Mouse (Mus musculus): ENCODE measurements around the gene Supt4a.

Gene Supt4a

DNA sequence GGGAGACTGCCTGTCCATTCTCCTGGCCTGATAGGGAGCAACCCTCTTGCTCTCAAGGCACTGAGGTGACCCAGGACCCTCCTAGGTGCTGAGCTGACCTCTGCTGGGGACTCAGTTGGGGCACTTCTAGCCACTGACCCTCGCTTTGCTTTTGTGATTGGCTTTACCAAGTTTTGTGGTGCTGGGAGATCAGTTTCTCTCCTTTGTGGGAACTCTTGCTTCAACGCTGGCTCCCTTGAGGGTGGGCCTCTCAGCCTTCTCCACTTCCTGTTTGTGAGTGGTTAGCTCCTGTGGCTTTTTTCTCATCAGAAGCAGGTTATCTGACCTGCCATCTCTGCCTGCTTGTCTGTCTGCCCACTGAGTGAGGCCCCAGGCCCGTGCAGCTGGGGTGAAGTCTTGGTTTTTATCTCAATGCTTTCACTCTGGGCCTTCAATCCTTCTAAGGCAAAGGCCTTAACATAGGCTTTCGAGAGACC lies 14.2 kb downstream of the Supt4a start:
- DNase-seq (ENCODE audit: low spot score) = peak; percentile 91

DNA sequence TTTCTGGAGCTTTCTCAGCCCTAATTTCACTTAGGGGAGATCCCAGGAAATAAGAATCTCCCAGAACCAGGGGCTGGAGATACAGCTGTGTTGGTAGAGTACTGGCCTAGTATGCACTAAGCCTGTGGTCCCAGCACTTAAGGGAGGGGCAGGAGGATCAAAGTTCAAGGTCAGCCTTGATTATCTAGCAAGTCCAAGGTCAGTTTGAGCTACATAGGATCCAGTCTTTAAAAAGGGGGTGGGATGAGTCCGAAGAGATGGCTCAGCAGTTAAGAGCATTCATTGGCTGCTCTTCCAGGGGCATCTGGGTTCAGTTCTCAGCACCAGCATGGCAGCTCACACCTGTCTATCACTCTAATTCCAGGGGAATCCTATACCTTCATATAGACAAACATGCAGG lies 15.0 kb downstream of the Supt4a start:
- no peak for DNase-seq (ENCODE audit: low spot score)

DNA sequence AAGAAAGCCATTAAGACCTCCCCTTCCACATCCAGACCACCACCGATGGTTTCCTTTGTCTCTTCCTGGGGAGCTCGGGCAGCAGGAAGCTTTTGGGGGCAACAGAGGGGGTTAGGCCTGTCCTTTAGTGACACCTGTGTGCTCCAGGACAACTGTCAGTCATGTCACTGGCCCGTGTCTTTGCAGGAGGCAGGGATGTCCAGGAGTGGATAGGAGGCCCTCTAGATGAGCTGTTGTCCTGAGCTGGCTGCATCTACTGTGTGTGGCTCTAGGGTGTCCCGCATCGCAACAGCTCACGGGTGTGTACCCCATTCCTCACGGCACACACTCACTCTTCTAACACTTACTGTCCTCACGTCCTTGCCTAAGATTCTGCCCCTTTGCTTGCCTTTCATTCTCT lies 15.9 kb downstream of the Supt4a start:
- no peak for DNase-seq (ENCODE audit: low spot score)

DNA sequence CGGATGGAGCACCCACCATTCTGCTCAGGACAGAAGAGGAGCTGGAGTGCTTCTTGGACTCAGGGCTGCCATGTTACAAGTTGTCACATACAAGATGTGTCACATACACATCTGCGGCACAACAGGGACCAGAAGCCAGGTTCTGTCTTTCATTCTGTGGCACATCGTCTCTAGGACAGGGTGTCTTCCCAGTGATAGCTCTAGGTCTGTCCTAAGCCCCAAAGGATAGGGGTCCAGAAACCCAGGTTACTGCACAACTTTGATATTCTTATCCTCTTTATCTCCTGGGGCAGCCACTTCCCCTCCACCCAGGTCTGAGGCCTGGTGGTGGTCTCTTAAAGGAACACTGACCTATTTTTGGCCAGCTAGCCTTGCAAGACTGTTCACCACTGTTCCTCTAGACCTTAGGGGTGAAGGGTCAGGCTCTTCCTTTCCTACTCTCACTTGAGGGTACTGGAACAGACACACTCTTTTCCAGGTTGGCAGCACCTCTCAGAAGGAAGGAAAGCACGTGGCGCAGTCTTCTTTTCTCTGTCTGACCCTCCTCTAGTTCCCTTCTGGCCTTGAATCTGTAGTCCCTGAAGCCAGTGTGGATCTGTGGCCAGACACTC lies 16.6 kb downstream of the Supt4a start:
- DNase-seq (ENCODE audit: low spot score) = no peak

DNA sequence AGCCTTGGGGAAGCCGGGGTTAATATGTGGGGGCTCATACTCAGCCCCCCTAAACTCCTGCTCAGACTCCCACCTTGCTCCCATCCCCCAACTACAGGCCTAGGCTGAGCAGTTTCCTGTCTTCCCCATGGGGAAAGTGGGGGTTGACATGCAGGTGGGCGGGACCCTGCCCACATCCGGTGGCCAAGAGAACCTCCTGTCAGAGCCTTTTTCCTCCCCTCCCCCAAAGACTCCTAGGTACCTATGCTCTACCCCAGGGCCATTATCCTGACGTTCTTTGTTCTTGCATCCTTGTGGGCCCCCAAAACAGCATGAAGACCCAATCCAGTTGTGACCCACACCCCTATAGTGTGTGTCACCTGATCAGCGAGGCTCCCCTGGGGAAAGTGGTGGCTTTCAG lies 17.3 kb downstream of the Supt4a start:
- DNase-seq (ENCODE audit: low spot score) = peak; percentile 90

DNA sequence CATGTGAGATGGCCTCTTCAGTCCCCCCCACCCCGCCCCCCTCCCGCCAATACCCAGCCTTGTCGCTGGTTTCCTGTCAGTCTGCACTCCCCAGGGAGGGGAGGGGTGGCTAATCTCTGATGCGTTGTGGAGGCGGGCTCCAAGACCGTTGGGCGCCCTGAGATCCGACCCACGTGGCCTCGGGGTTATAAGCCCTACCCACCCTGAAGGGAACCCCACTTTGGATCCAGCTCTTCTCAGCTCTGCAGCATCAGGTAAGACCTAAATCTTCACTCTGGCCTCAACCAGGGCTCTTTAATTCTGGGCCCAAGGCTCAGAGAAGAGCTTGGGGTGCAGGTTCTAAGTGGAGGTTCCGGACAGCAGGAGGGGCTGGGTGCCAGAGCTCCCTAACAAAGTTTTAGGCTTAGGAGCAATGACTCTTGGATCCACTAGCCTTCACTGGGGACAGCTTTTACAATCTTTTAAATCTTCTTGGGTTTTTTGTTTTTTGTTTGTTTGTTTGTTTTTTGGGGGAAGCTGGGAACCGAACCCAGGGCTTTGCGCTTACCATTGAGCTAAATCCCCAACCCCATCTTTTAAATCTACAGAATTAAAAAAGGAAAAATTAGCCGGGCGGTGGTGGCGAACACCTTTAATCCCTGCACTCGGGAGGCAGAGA lies 18.1 kb downstream of the Supt4a start:
- DNase-seq (ENCODE audit: low spot score) = peak; percentile 99

DNA sequence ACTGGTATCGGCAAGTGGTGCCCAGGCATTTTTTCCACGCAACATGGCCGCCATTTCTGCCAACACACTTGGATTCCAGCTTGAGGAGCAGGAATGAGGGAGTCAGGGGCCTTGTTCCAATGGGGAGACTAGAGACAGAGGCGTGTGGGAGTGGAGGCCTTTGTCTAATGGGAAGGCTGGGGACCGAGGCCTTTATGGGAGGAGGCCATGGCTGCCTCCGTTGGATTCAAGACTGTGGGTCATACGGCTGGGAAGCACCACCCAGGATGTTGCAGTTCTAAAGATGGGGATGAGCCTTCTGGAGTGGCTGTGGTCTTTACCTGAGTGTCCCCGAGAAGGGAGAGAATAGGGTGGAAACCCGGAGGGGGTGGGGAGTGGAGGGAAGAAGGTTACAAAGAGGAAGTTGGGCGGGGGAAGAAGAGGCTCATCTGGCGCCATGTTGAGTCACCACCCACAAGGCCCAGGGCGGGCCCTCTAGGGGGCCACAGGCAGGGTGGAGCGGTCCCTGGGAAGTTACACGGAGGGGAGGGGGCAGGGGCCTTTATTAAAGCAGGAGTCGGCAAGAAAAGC lies 19.0 kb downstream of the Supt4a start:
- peak; percentile 79 for DNase-seq (ENCODE audit: low spot score)

DNA sequence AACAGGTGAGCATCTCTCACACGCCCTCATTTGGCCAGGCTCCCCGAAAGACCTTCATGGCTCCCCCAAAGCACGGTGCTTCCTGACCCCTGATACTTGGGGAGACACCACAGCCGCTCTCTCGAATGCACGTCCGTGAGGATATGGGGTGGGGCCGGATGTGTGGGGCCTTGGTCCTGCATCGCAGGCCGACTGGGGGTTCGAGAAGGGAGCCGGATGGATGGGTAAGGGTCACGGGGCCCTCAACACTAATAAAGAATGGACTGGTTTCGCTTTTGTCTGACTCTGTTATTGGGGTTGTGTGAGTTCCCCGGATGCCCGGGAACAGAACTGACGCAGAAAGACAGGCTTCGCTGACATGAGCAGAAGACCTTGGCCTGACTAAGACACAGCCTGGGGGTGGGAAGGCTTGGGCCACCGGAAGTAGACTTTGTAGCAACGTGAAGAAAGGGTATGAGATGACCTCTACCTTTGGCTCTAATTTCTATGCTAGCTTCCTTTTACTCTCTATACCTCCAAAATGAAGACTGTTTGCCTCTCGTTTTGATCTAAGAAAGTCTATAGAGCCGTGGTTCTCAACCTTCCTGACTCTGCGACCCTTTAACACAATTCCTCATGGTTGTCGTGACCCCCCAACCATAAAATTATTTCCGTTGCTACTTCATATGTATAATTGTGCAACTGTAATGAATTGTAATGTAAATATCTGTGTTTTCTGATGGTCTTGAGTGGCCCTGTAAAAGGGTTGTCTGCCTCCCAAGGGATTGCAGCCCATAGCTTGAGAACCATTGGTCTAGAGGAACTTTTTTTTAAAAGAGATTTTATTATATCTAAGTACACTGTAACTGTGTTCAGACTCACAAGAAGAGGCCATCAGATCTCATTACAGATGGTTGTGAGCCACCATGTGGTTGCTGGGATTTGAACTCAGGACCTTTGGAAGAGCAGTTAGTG lies 19.9 kb downstream of the Supt4a start:
- peak; percentile 71 for DNase-seq (ENCODE audit: low spot score)

DNA sequence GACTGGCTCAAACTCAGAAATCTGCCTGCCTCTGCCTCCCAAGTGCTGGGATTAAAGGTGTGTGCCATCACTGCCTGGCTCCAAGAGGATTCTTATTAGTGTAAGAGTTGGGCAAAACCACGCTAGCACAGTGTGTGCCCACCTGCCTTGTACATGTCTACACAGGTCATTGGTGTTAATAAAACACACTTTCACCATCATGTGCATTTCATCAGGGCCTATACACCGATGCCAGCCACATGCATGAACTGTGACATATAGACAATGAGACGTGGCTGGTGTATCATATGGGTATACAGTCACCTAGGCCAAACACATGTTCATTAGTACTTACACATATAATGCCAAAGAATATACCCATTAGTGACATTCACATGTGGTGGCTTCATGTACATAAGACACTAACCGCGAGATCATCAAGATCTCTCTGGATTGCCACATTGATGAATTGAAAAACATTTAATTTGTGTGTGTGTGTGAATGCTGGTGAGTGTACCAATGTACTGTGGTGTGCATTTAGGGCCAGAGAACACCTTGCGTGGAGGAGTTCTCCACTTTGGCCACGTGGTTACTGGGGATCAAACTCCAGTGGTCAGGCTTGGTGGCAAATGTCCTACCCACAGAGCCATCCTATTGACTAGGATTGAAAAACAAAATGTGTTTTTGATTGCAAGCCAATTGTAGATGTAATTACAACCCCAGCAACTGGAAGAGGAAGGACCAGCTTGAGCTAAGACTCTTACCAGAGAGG lies 21.0 kb downstream of the Supt4a start:
- DNase-seq (ENCODE audit: low spot score) = peak; percentile 56

DNA sequence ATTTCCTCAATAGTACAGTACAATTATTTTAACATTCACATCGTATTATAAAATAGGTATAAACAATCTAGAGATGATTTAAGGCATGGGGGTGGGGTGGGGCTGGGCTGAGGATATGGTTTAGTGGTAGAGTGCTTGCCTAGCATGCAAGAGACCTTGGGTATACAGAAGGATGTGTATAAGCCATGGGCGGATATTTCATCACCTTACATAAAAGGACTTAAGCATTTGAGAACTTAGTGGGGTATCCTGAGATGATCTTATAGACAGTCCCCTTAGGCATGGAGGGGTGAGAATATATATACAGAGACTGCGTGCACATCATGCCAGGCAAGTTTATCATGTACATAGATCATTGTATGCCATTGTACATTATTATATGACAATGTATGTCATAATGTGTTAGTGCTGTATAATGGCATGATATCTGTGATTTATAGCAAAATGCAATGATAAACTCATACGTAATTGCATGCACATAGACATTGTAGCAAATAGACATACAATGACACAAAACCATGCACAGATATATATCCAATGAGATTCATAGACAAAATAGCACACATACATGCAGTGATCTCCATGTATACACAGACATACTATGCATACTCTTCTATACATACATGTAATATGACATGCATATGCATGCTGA lies 21.7 kb downstream of the Supt4a start:
- DNase-seq (ENCODE audit: low spot score) = peak; percentile 54

DNA sequence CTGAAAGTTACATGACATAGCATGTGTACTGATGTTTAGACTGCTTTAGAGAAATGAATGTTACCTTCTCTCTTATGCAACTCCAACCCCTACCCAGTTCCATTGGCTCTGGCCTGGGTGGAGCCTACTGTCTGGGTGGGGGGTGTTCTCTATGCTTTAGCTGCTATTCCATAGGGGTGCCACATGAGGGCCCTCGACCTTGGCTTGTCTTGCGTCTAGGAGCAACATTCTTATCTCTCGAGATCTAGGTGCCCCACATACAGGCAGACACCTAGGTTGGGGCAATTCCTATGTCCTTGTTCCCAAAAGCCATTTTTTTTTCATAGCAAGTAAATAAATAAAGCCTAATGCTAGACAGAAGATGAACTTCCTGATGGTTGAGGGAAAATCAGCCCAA lies 22.3 kb downstream of the Supt4a start:
- DNase-seq (ENCODE audit: low spot score) = peak; percentile 87

DNA sequence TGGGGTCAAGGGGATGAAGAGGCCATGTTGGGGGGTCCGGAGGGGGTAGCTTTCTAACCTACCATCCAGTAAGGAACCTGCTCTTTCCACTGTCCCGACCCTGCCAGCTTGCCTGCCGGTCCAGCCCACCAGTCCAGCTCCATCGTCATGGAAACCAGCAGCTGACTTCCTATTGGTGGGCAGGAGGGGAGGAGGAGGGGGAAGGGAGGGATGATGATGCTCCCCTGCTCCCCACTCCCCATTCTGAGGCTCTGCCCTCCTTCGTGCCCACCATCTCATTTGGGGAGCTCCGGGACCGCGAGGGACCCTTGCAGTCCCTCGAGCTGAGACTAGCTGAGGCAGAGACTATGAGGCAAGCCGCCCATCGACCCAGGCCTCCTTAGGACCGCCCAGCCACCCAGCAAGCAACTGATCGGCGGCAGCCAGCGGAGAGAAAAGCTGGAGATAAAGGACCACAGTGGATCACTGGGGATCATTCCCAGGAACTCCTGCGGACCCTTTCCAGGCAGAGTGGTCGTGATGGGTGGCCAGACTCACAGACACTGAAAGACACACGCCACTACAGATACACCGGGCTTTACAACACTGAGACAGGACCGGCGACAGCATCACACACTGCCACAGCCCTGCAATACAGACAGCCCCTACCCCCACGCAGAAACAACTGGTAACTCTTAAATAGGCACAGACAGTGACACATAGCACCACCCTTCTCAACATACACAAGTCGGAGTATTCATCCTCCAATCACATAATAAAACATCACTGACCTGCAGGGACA lies 23.1 kb downstream of the Supt4a start, which contains the start of gene Tspoap1:
Tspoap1 (plus strand) TSS at position 241 of the 781 bp plus-strand sequence.
- no peak for DNase-seq (ENCODE audit: low spot score)

DNA sequence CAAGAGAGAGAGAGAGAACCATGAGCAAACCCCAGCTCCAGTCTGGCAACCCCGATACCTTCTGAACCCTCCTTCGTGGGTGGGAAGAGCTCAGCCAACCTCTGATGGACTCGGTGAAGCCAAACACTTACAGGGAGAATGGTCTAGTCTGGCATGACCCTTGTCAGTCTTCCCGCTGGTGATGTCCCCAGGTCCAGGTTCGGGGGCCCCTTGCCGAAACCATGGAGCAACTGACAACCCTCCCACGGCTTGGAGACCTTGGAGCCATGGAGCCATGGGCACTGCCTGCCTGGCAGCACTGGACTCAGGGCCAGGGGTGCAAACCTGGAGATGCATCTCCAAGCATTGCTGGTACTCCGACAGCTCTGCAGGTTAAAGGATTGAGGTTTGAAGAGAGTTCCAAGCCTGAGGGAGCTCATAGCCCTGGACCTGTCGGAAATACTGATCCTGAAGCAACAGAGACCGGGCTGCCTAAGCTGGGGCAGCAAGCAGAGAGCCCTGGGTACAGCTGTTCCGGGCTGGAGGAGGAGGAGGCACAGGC lies 23.9 kb downstream of the Supt4a start:
- no peak for DNase-seq (ENCODE audit: low spot score)

DNA sequence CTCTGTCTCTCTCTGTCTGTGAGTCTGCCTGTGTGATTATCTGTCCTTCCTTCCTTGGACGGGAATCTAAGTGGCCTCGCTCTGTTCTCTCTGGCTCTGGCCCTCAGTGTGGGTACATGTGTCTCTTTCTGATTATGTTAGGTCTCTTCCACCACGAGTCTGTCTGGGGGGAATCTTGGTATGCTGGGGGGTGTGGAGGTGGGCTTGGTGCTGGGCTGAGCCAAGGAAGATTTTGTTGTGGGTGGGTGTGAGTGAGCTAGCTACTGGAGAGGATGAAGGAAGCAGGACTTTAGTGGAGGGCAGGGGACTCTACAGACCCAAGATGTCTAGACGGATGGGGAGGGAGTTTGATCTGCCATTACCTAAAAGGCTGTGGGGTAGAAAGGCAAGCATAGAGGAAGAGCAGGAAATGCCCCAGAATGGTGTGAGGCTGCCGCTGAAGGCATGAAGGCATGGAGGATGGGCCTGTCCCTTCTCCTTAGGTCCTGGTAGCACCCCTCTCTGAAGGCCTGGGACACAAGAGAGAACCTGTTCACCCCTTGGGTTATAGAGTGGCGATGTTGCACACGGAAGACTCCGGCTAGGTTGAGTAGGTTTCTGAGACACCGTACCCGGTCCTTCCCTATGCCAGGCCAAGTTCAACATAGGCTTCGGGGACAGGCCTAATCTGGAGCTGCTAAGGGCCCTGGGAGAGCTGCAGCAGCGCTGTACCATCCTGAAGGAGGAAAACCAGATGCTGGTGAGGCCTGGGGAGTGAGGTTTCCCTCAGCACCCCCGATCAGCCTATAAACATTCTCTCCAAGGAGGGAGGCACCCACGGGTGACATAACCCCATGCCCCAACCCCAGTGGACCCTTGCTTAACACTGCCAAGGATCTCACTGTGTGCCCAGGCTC lies 24.7 kb downstream of the Supt4a start:
- no peak for DNase-seq (ENCODE audit: low spot score)

DNA sequence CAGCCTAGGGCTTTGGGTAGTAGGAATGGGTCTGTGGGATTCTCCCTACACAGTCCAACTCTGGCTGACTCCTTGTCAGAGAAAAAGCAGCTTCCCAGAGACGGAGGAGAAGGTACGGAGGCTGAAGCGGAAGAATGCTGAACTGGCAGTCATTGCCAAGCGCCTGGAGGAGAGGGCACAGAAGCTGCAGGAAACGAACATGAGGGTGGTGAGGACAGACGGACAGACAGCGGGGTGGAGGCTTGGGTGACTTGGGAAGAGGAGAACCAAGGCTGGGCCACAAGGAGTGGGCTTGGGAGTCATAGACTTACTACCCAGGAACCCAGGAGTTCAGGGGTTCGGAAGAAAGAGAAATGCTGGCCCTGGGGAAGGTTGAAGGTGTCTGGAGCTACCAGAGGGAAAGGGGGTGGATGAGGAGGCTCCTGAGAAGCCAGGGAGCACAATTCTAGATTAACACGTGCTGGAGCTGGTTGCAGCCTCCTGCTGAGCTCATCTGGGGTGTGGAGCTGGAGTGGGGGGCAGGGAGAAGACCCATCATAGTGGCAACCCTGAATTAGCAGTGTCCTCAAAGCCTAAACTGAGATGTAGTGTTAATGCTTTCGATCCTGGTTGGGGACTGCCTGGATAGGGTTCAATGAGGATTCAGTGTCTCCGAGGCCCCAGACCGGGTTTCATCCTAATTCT lies 25.5 kb downstream of the Supt4a start:
- no peak for DNase-seq (ENCODE audit: low spot score)

DNA sequence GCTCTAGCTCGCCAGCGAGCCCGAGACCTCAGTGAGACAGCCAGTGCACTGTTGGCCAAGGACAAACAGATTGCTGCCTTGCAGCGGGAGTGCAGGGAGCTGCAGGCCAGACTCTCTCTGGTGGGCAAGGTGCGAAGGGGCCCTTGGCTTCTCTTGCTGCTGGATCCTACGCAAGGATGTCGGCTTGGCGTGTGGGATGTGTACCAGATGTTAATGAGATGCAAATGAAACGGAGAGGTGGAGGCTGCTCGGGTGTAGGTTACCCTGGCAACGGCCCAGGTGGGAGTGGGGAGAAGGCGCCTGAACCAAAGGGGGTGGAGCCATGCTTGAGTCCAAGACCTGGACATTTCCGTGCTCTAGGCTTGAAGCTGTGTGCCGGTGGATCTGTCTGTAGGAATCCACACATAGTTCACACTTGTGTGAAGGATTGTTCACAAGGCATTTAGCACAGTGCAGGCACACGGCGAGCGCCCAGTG lies 26.2 kb downstream of the Supt4a start:
- DNase-seq (ENCODE audit: low spot score) = no peak

DNA sequence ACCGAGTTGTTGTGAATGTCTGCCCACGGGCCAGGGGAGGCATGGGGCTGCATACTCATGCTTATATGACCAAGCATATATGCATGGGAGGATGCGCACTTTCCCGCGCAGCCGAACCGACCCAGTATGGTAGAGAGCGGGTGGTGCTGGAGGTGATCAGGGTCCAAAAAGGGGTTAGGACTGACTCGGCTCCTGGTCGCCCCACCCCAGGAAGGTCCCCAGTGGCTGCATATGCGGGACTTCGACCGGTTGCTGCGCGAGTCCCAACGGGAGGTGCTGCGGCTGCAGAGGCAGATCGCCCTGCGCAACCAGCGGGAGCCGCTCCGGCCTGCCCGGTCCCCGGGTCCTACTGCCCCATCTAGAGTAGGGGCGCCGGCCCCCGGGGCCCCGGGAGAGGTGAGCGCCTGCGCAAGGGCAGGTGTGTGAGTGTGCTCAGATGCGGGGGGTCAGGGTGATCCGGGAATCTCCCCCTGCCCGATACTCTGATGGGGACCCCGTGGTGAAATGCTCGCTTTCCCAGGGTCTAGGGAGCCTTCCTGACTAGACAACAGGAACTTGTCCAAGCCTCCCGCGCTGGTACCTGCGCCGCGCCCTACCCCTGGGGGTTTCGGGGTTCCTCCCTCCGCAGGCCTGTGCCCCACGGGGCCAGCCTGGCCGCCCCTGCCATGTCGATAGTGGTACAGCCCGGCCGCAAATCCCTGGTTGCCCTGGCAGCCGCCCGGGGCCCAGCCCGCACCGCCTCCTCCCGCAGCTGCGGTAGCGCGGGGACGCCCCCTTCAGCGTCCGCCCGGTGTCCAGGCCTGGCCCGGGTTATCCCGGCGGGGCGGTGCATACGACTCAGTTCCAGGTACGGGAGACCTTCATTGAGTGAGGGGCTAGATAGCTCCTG lies 26.9 kb downstream of the Supt4a start:
- peak; percentile 44 for DNase-seq (ENCODE audit: low spot score)
